Mouse (Mus musculus) neural tube, embryonic 15.5 days (tissue): Measurements from ENCODE around the gene Aanat. TPM values are rescaled to one million over a fixed set of nuclear protein-coding genes. Genes with fewer than 3 reads are reported as not detected.
A peak's percentile ranks its signal among the peaks of the same experiment; 100 is the strongest.

Source experiments
- ATAC-seq: fragments of 200-750 bp; cut with Nextera tagmentation; 2 replicates; pipeline ENCODE4 v1.8.0; 2017; ENCODE audit warnings: mild to moderate bottlenecking, moderate TSS enrichment, moderate library complexity; ENCODE audit not compliant: low FRiP score
- H3K27ac ChIP-seq: fragments of 300-500 bp; sonication (generic); replicated peaks from 2 replicates; pipeline ENCODE4 v1.5.1; 2015; ENCODE audit warnings: mild to moderate bottlenecking, inconsistent platforms
- H3K27me3 ChIP-seq: fragments of 300-500 bp; sonication (generic); replicated peaks from 2 replicates; pipeline ENCODE4 v1.6.1; 2015; ENCODE audit warnings: inconsistent platforms
- H3K36me3 ChIP-seq: fragments of 300-500 bp; sonication (generic); 2 replicates; pipeline ENCODE4 v1.6.1; 2015; ENCODE audit warnings: inconsistent platforms
- H3K4me1 ChIP-seq: fragments of 300-500 bp; sonication (generic); 2 replicates; pipeline ENCODE4 v1.6.1; 2015; ENCODE audit warnings: inconsistent platforms
- H3K4me2 ChIP-seq: fragments of 300-500 bp; sonication (generic); 2 replicates; pipeline ENCODE4 v1.6.1; 2015; ENCODE audit warnings: inconsistent platforms, mild to moderate bottlenecking, moderate library complexity
- H3K4me3 ChIP-seq: fragments of 300-500 bp; sonication (generic); replicated peaks from 2 replicates; pipeline ENCODE4 v1.5.1; 2015; ENCODE audit warnings: mild to moderate bottlenecking, inconsistent platforms
- H3K9ac ChIP-seq: fragments of 300-500 bp; sonication (generic); replicated peaks from 2 replicates; pipeline ENCODE4 v1.6.1; 2015; ENCODE audit warnings: mild to moderate bottlenecking, inconsistent platforms
- H3K9me3 ChIP-seq: fragments of 300-500 bp; sonication (generic); replicated peaks from 2 replicates; pipeline ENCODE4 v1.6.1; 2016; ENCODE audit warnings: inconsistent platforms
- WGBS: fragments of 180-500 bp; shearing (Covaris S2); methylation state at CpG from one replicate; pipeline ENCODE4 v1.1.7; 2015; ENCODE audit warnings: mixed read lengths; 5-methylcytosine and 5-hydroxymethylcytosine counted together
- polyA plus RNA-seq: library from polyadenylated mRNA; unstranded; fragments of >200 nt; fragmentation: Nextera tagmentation; extraction: Ambion mirVana; gene quantifications from 2 replicates; pipeline ENCODE4 v1.2.1, GENCODE M21; 2015

Aanat gene
- polyA plus RNA-seq, result 0.34 and 0.49 TPM in 2 replicates

- ATAC-seq, result no peak
- no peaks in the 10 kb centered on the region for H3K27me3 ChIP-seq
- peak within 1 kb of the TSS; percentile 47 for H3K4me2 ChIP-seq
- H3K36me3 ChIP-seq, result no peaks in the 10 kb centered on the region
- H3K4me1 ChIP-seq, result peaks cover 19% of the 10 kb centered on the region
- WGBS, result 62% methylated on average over 5 of the region's 5 CpGs
- peak within 1 kb of the TSS; percentile 19 for H3K4me3 ChIP-seq
- H3K9ac ChIP-seq, result no peak within 1 kb of the TSS
- no peaks in the 10 kb centered on the region for H3K9me3 ChIP-seq
- H3K27ac ChIP-seq, result 0 out of 2 replicates have a peak within 1 kb of the TSS, but pooled peaks have one; percentile 13
These were observed at the start of gene Aanat for GRCm38 (mm10) chr11:116586310-116586709. Gene Aanat (plus strand): TSS chr11:116586432.

- no peaks in the 10 kb centered on the region for H3K9me3 ChIP-seq
- peaks cover 25% of the 10 kb centered on the region for H3K4me1 ChIP-seq
- H3K27me3 ChIP-seq, result peaks cover 39% of the 10 kb centered on the region
- no peak for ATAC-seq
- WGBS, result 92% methylated on average over 7 of the region's 7 CpGs
- peaks cover 44% of the 10 kb centered on the region for H3K36me3 ChIP-seq
- H3K4me3 ChIP-seq, result no peak overlapping the region
- no peak overlapping the region for H3K27ac ChIP-seq
- H3K9ac ChIP-seq, result no peak overlapping the region
- no peak overlapping the region for H3K4me2 ChIP-seq
These were observed 49.5 kb upstream of the Aanat start for GRCm38 (mm10) chr11:116536685-116537084.

- no peak for ATAC-seq
- H3K9ac ChIP-seq, result no peak overlapping the region
- no peak overlapping the region for H3K4me2 ChIP-seq
- H3K9me3 ChIP-seq, result no peaks in the 10 kb centered on the region
- H3K36me3 ChIP-seq, result peaks cover 51% of the 10 kb centered on the region
- H3K27me3 ChIP-seq, result peaks cover 32% of the 10 kb centered on the region
- WGBS, result 81% methylated on average over 5 of the region's 5 CpGs
- no peak overlapping the region for H3K27ac ChIP-seq
- no peak overlapping the region for H3K4me3 ChIP-seq
- H3K4me1 ChIP-seq, result peaks cover 18% of the 10 kb centered on the region
These were observed 48.8 kb upstream of the Aanat start for GRCm38 (mm10) chr11:116537388-116537787.

- no peaks in the 10 kb centered on the region for H3K9me3 ChIP-seq
- H3K4me1 ChIP-seq, result peaks cover 10% of the 10 kb centered on the region
- H3K4me3 ChIP-seq, result no peak overlapping the region
- no peak overlapping the region for H3K27ac ChIP-seq
- no peak overlapping the region for H3K4me2 ChIP-seq
- no peak overlapping the region for H3K9ac ChIP-seq
- peaks cover 24% of the 10 kb centered on the region for H3K27me3 ChIP-seq
- 94% methylated on average over 12 of the region's 12 CpGs for WGBS
- peaks cover 60% of the 10 kb centered on the region for H3K36me3 ChIP-seq
- ATAC-seq, result no peak
These were observed 48.0 kb upstream of the Aanat start for GRCm38 (mm10) chr11:116538142-116538735.

- H3K27me3 ChIP-seq, result no peaks in the 10 kb centered on the region; the same call in 1 of the 2 replicates
- ATAC-seq, result no peak
- H3K27ac ChIP-seq, result no peak overlapping the region
- H3K9ac ChIP-seq, result no peak overlapping the region
- H3K36me3 ChIP-seq, result peaks cover 89% of the 10 kb centered on the region
- no peaks in the 10 kb centered on the region for H3K4me1 ChIP-seq
- no peak overlapping the region for H3K4me2 ChIP-seq
- no peak overlapping the region for H3K4me3 ChIP-seq
- 96% methylated on average over 11 of the region's 11 CpGs for WGBS
- H3K9me3 ChIP-seq, result no peaks in the 10 kb centered on the region
These were observed 45.0 kb upstream of the Aanat start for GRCm38 (mm10) chr11:116541183-116541582.

GRCm38 (mm10) chr11:116543110-116543509 is 43.1 kb upstream of the Aanat start:
- Histone ChIP-seq H3K9me3 (no peaks in the 10 kb centered on the region), H3K4me3 (no peak overlapping the region), H3K4me2 (no peak overlapping the region), H3K27ac (no peak overlapping the region), H3K36me3 (peaks cover 97% of the 10 kb centered on the region), H3K27me3 (no peaks in the 10 kb centered on the region), H3K9ac (no peak overlapping the region), H3K4me1 (no peaks in the 10 kb centered on the region)
- ATAC-seq, result no peak
- 88% methylated on average over 4 of the region's 4 CpGs for WGBS

GRCm38 (mm10) chr11:116547296-116548060 is 38.8 kb upstream of the Aanat start:
- no peaks in the 10 kb centered on the region for H3K27me3 ChIP-seq
- H3K36me3 ChIP-seq, result peaks cover 54% of the 10 kb centered on the region
- H3K27ac ChIP-seq, result no peak overlapping the region
- H3K9ac ChIP-seq, result no peak overlapping the region
- no peak for ATAC-seq
- no peak overlapping the region for H3K4me3 ChIP-seq
- WGBS, result 77% methylated on average over 17 of the region's 17 CpGs
- H3K4me2 ChIP-seq, result no peak overlapping the region
- no peaks in the 10 kb centered on the region for H3K9me3 ChIP-seq
- peaks cover 15% of the 10 kb centered on the region; the same call in 1 of the 2 replicates for H3K4me1 ChIP-seq

- no peak overlapping the region for H3K4me2 ChIP-seq
- H3K4me3 ChIP-seq, result no peak overlapping the region
- H3K36me3 ChIP-seq, result peaks cover 41% of the 10 kb centered on the region
- ATAC-seq, result no peak
- H3K9ac ChIP-seq, result no peak overlapping the region
- H3K27ac ChIP-seq, result no peak overlapping the region
- peaks cover 17% of the 10 kb centered on the region; the same call in 1 of the 2 replicates for H3K4me1 ChIP-seq
- 95% methylated on average over 9 of the region's 9 CpGs for WGBS
- no peaks in the 10 kb centered on the region for H3K27me3 ChIP-seq
- H3K9me3 ChIP-seq, result no peaks in the 10 kb centered on the region
These were observed 37.5 kb upstream of the Aanat start for GRCm38 (mm10) chr11:116548780-116549179.

GRCm38 (mm10) chr11:116549273-116550038 is 36.8 kb upstream of the Aanat start:
- 93% methylated on average over 11 of the region's 11 CpGs for WGBS
- Histone ChIP-seq H3K9ac (no peak overlapping the region), H3K4me1 (peaks cover 22% of the 10 kb centered on the region), H3K27ac (no peak overlapping the region), H3K4me3 (no peak overlapping the region), H3K27me3 (no peaks in the 10 kb centered on the region), H3K36me3 (peaks cover 35% of the 10 kb centered on the region), H3K4me2 (no peak overlapping the region), H3K9me3 (no peaks in the 10 kb centered on the region)
- ATAC-seq, result no peak

GRCm38 (mm10) chr11:116550748-116551147 is 35.5 kb upstream of the Aanat start:
- Histone ChIP-seq H3K4me3 (no peak overlapping the region), H3K4me2 (no peak overlapping the region), H3K27ac (no peak overlapping the region), H3K9me3 (no peaks in the 10 kb centered on the region), H3K4me1 (peaks cover 33% of the 10 kb centered on the region), H3K36me3 (peaks cover 22% of the 10 kb centered on the region), H3K27me3 (no peaks in the 10 kb centered on the region), H3K9ac (no peak overlapping the region)
- ATAC-seq, result no peak
- 68% methylated on average over 7 of the region's 7 CpGs for WGBS

GRCm38 (mm10) chr11:116552194-116552593 is 34.0 kb upstream of the Aanat start:
- no peak for ATAC-seq
- Histone ChIP-seq H3K27me3 (no peaks in the 10 kb centered on the region), H3K4me3 (no peak overlapping the region), H3K9ac (no peak overlapping the region), H3K9me3 (no peaks in the 10 kb centered on the region), H3K36me3 (peaks cover 8% of the 10 kb centered on the region), H3K4me1 (peaks cover 47% of the 10 kb centered on the region), H3K4me2 (no peak overlapping the region), H3K27ac (no peak overlapping the region)
- 75% methylated on average over 1 of the region's 1 CpGs for WGBS
